ENCODE assay signal across 18 mouse cellular contexts in the genomic region with DNA sequence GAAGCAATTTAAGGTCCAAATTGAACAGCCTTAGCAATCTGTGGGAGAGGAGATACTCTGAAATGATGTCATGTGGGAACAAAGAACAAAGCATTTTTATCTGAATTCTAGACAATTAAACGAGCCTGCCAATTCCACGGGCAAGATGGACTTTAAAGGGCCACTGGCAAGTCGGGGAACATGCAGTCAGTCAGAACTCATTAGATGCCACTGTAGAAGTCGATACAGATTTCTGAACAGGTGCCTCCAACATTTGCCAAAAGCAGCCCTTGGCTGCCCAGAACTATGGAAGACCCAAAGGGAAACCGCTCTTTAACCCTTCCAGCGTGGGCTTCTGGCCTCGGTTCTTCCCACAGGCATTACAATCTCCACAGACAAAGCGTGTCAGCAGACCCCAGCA. TPM values are rescaled to one million over a fixed set of nuclear protein-coding genes. Genes with fewer than 3 reads are reported as not detected.
A peak's percentile ranks its signal among the peaks of the same experiment; 100 is the strongest.
DNase-seq lines count a peak whose midpoint lies in the region; ATAC-seq and TF ChIP-seq lines count a peak whose summit lies in the region.
"Had no signal": no experiment of that assay in that cellular context is flagged by ENCODE, and none has a peak within 500 bp of the region (broad histone marks: within the 10 kb centered on the region; RNA-seq: fewer than 3 reads in every experiment).

No protein-coding gene starts in this region.

- TF ChIP-seq CTCF in hindbrain, postnatal 0 days (IDR thresholded peaks at IDR 0.05; ENCODE audit: low read depth) = no peak

- no peak overlapping the region for H3K4me3 ChIP-seq in hindbrain, postnatal 0 days (ENCODE audit: low read length)
- H3K4me3 ChIP-seq in hindbrain, embryonic 13.5 days = no peak overlapping the region
- H3K4me3 ChIP-seq: embryonic facial prominence, embryonic 12.5 days; heart, adult 2 months had no signal

- ATAC-seq in hindbrain, postnatal 0 days = no peak
- no peak for ATAC-seq in hindbrain, embryonic 13.5 days (ENCODE audit: low FRiP score)
- no peak for ATAC-seq in megakaryocyte-erythroid progenitor cell, adult 5-6 weeks (replicated peaks; ENCODE audit: low FRiP score, low TSS enrichment, poor library complexity, severe bottlenecking)

- H3K36me3 ChIP-seq in hindbrain, postnatal 0 days (ENCODE audit: insufficient read depth, low read length) = no peaks in the 10 kb centered on the region
- H3K36me3 ChIP-seq in hindbrain, embryonic 13.5 days = no peaks in the 10 kb centered on the region
- H3K36me3 ChIP-seq: embryonic facial prominence, embryonic 12.5 days had no signal

- 46% methylated on average over 8 of the region's 8 CpGs for WGBS in hindbrain, postnatal 0 days
- WGBS in hindbrain, embryonic 13.5 days = 73% methylated on average over 8 of the region's 8 CpGs

- peaks cover 37% of the 10 kb centered on the region for H3K4me1 ChIP-seq in hindbrain, postnatal 0 days (ENCODE audit: insufficient read depth, low read length)
- H3K4me1 ChIP-seq in hindbrain, embryonic 13.5 days (replicated peaks) = peaks cover 64% of the 10 kb centered on the region

- H3K27ac ChIP-seq in hindbrain, postnatal 0 days = peak overlapping the region; percentile 48; the same call in 1 of the 2 replicates
- H3K27ac ChIP-seq in hindbrain, embryonic 13.5 days = no peak overlapping the region
- H3K27ac ChIP-seq: embryonic facial prominence, embryonic 12.5 days; heart, adult 2 months had no signal

- no peak overlapping the region for H3K4me2 ChIP-seq in hindbrain, postnatal 0 days (ENCODE audit: low read depth, low read length)
- H3K4me2 ChIP-seq in hindbrain, embryonic 13.5 days = no peak overlapping the region
- H3K4me2 ChIP-seq: embryonic facial prominence, embryonic 12.5 days had no signal

- no peak for DNase-seq in hindbrain, postnatal 0 days (ENCODE audit: low spot score)
- peak; percentile 74 for DNase-seq in Muller cell, postnatal 12 days (ENCODE audit: inconsistent ontology term)
- peak; percentile 76 for DNase-seq in brain, adult 2 months (ENCODE audit: low read depth, low spot score)
- DNase-seq in cerebellum, postnatal 10 days = peak; percentile 70 to 73
- no peak for DNase-seq in frontal cortex, postnatal 25 days (ENCODE audit: low spot score in 2 of 2)
- DNase-seq: heart, adult 2 months; heart, postnatal 14 days; kidney, adult 9 months; kidney, postnatal 36 days; layer of hippocampus, postnatal 36 days; lung, adult 18-20 months; lung, postnatal 4 days; right cerebral cortex, postnatal 25 days; thymus, postnatal 14 days had no signal

- H3K9ac ChIP-seq in hindbrain, postnatal 0 days (replicated peaks; ENCODE audit: low read length) = no peak overlapping the region
- no peak overlapping the region for H3K9ac ChIP-seq in hindbrain, embryonic 13.5 days
- H3K9ac ChIP-seq: embryonic facial prominence, embryonic 12.5 days had no signal

- H3K9me3 ChIP-seq in hindbrain, postnatal 0 days (ENCODE audit: low read length) = no peaks in the 10 kb centered on the region
- 0 out of 2 replicates have a peak, but pooled peaks cover 1% of the 10 kb centered on the region for H3K9me3 ChIP-seq in hindbrain, embryonic 13.5 days
- H3K9me3 ChIP-seq: embryonic facial prominence, embryonic 12.5 days had no signal

- no peaks in the 10 kb centered on the region for H3K27me3 ChIP-seq in hindbrain, postnatal 0 days (ENCODE audit: insufficient read depth, low read length)
- peaks cover 19% of the 10 kb centered on the region; the same call in 1 of the 2 replicates for H3K27me3 ChIP-seq in hindbrain, embryonic 13.5 days
- H3K27me3 ChIP-seq: embryonic facial prominence, embryonic 12.5 days had no signal

RNA-seq across cellular contexts. Expression of a gene that starts 45.8 kb away (rescaled TPM):
- total RNA-seq in hindbrain, postnatal 0 days (2014; rRNA removed) = 62.3 and 69.5 TPM in 2 replicates
- 19.9 and 21.4 TPM in 2 replicates for polyA plus RNA-seq in hindbrain, postnatal 0 days (2015; fragmentation: Nextera tagmentation; extraction: Ambion mirVana)
- polyA plus RNA-seq in hindbrain, embryonic 13.5 days (2015; fragmentation: Nextera tagmentation; extraction: Ambion mirVana) = 11.1 and 12.7 TPM in 2 replicates
- total RNA-seq in megakaryocyte-erythroid progenitor cell, adult 5-6 weeks (2014; fragmentation: Nextera tagmentation) = not detected in 2 replicates
- not detected in 2 replicates for total RNA-seq in megakaryocyte-erythroid progenitor cell, adult 5-6 weeks (2017)
- total RNA-seq: common myeloid progenitor, adult 5-6 weeks had no signal

Comparison
In these comparisons a context has a peak if more than half of its experiments do, and no peak if none do; other contexts are left out.
1. DNase-seq: peak in Muller cell, postnatal 12 days (single experiment), brain, adult 2 months (single experiment) and cerebellum, postnatal 10 days (2 of 2); none in hindbrain, postnatal 0 days (single experiment) and frontal cortex, postnatal 25 days (0 of 2).
2. RNA of a gene that starts 45.8 kb away (total RNA-seq): 62.3 to 69.5 TPM in hindbrain, postnatal 0 days; not detected in megakaryocyte-erythroid progenitor cell, adult 5-6 weeks; every median in the first group is over 10 times any median in the second.